In genomic region chr4:128855613-128856040, GRCm38 (mm10) we compare ENCODE assay signal across 8 mouse cellular contexts. TPM values are rescaled to one million over a fixed set of nuclear protein-coding genes. Genes with fewer than 3 reads are reported as not detected.
DNase-seq lines count a peak whose midpoint lies in the region; ATAC-seq lines count a peak whose summit lies in the region.

No protein-coding gene starts in this region.

- no peaks in the 10 kb centered on the region for H3K27me3 ChIP-seq in heart, embryonic 13.5 days (replicated peaks)

- intact Hi-C loops in left cerebral cortex, postnatal 4 days (cut with DNase I): no loop called here
- intact Hi-C loops in left cerebral cortex, postnatal 25 days (cut with DNase I): loop anchor here (5.0 kb wide), 2 partner anchors 43 to 238 kb away; partner anchors contain the start of gene Tlr12

- H3K4me3 ChIP-seq in heart, embryonic 13.5 days: no peak overlapping the region

- no peak overlapping the region for H3K4me2 ChIP-seq in heart, embryonic 13.5 days

- H3K4me1 ChIP-seq in heart, embryonic 13.5 days: peaks cover 17% of the 10 kb centered on the region

- WGBS in heart, embryonic 13.5 days: 30% methylated on average over 4 of the region's 4 CpGs

- H3K36me3 ChIP-seq in heart, embryonic 13.5 days: no peaks in the 10 kb centered on the region

- 0 out of 2 replicates have a peak, but pooled peaks cover 2% of the 10 kb centered on the region for H3K9me3 ChIP-seq in heart, embryonic 13.5 days

- DNase-seq in left cerebral cortex, postnatal 4 days: peak; percentile 44
- no peak for DNase-seq in left cerebral cortex, postnatal 25 days (ENCODE audit: low spot score in 2 of 2)
- DNase-seq in liver: peak; percentile 84
- peak; percentile 21 to 45 for DNase-seq in spleen, postnatal 14 days (ENCODE audit: low spot score in 2 of 2)
- DNase-seq in right cerebral cortex, postnatal 25 days: no peak
- DNase-seq in thymus, postnatal 25 days: no peak
- DNase-seq in layer of hippocampus, adult 9-10 months (ENCODE audit: low spot score): no peak

- no peak for ATAC-seq in heart, embryonic 13.5 days (ENCODE audit: extremely low read depth, insufficient number of reproducible peaks, low FRiP score, low TSS enrichment)

- 0 out of 2 replicates have a peak overlapping the region, but pooled peaks have one; percentile 14 for H3K9ac ChIP-seq in heart, embryonic 13.5 days

- 0 out of 2 replicates have a peak overlapping the region, but pooled peaks have one; percentile 24 for H3K27ac ChIP-seq in heart, embryonic 13.5 days (replicated peaks)

RNA-seq across cellular contexts. Expression of gene Trim62, which starts 27.8 kb away (rescaled TPM):
- 10 to 100 TPM; 37.5 to 38.4 TPM for total RNA-seq in left cerebral cortex, postnatal 4 days (2021)
- total RNA-seq in left cerebral cortex, postnatal 25 days (2021): 10 to 100 TPM; 17.2 to 20.4 TPM
- 2.8 and 2.9 TPM in 2 replicates for polyA plus RNA-seq in heart, embryonic 13.5 days (2015; fragmentation: Nextera tagmentation; extraction: Ambion mirVana)

RNA-seq across cellular contexts. Expression of gene Zfp362, which starts 49.8 kb away (rescaled TPM):
- total RNA-seq in left cerebral cortex, postnatal 4 days (2021): 10 to 100 TPM; 62.4 to 66.2 TPM
- 10 to 100 TPM; 25.8 to 28.8 TPM for total RNA-seq in left cerebral cortex, postnatal 25 days (2021)
- polyA plus RNA-seq in heart, embryonic 13.5 days (2015; fragmentation: Nextera tagmentation; extraction: Ambion mirVana): 19.2 and 20.9 TPM in 2 replicates

Comparison
In these comparisons a context has a peak if more than half of its experiments do, and no peak if none do; other contexts are left out.
1. DNase-seq: peak in left cerebral cortex, postnatal 4 days (single experiment), liver (single experiment) and spleen, postnatal 14 days (2 of 2); none in left cerebral cortex, postnatal 25 days (0 of 2), right cerebral cortex, postnatal 25 days (single experiment), thymus, postnatal 25 days (single experiment) and layer of hippocampus, adult 9-10 months (single experiment).